Comparison of ENCODE assay signal across 8 mouse cellular contexts in genomic region chr9:59659036-59660026, GRCm38 (mm10). TPM values are rescaled to one million over a fixed set of nuclear protein-coding genes. Genes with fewer than 3 reads are reported as not detected.
DNase-seq lines count a peak whose midpoint lies in the region; ATAC-seq and TF ChIP-seq lines count a peak whose summit lies in the region.

No protein-coding gene starts in this region.

- peak; percentile 97 for DNase-seq in 3T3-L1 (ENCODE audit: low read depth, low spot score)
- peak; percentile 87 for DNase-seq in adrenal gland, postnatal 10 days
- peak; percentile 98 for DNase-seq in heart, adult 11 months
- peak; percentile 71 for DNase-seq in kidney, adult 11 months
- peak; percentile 90 for DNase-seq in limb, embryonic 14.5 days (ENCODE audit: low spot score)
- peak; percentile 72 for DNase-seq in spleen, adult 2 months (ENCODE audit: low read depth in 1 of 2, low spot score in 2 of 2)

- peak overlapping the region; percentile 85 for H3K4me2 ChIP-seq in embryonic facial prominence, embryonic 12.5 days (replicated peaks)
- peak overlapping the region; percentile 84 for H3K4me2 ChIP-seq in limb, embryonic 14.5 days (replicated peaks; ENCODE audit: low read depth, low read length, severe bottlenecking)
- H3K4me2 ChIP-seq in midbrain, embryonic 16.5 days (ENCODE audit: low read length) = peak overlapping the region; percentile 82

- peak overlapping the region; percentile 7; the same call in 1 of the 2 replicates for H3K9ac ChIP-seq in embryonic facial prominence, embryonic 12.5 days
- H3K9ac ChIP-seq in limb, embryonic 14.5 days (ENCODE audit: low read depth, low read length, severe bottlenecking) = no peak overlapping the region
- peak overlapping the region; percentile 21 for H3K9ac ChIP-seq in midbrain, embryonic 16.5 days (ENCODE audit: low read depth, low read length)

- no peak for ATAC-seq in embryonic facial prominence, embryonic 12.5 days (ENCODE audit: insufficient number of reproducible peaks, insufficient read depth, low FRiP score, low TSS enrichment)
- 0 out of 2 replicates have a peak, but pooled peaks have one; percentile 20 for ATAC-seq in limb, embryonic 14.5 days (ENCODE audit: low FRiP score, low read depth)
- ATAC-seq in midbrain, embryonic 16.5 days = no peak

- peak overlapping the region; percentile 75; the same call in 1 of the 2 replicates for H3K4me3 ChIP-seq in embryonic facial prominence, embryonic 12.5 days
- H3K4me3 ChIP-seq in limb, embryonic 14.5 days (replicated peaks; ENCODE audit: low read length) = peak overlapping the region; percentile 62
- H3K4me3 ChIP-seq in midbrain, embryonic 16.5 days (ENCODE audit: low read depth, low read length) = peak overlapping the region; percentile 72; the same call in 1 of the 2 replicates
- H3K4me3 ChIP-seq in spleen, adult 2 months (ENCODE audit: extremely low read depth, insufficient read depth, insufficient read length) = no peak overlapping the region; the same call in 1 of the 2 replicates

- H3K27me3 ChIP-seq in embryonic facial prominence, embryonic 12.5 days = no peaks in the 10 kb centered on the region
- H3K27me3 ChIP-seq in limb, embryonic 14.5 days (ENCODE audit: control insufficient read depth, insufficient read depth, low read length) = no peaks in the 10 kb centered on the region
- H3K27me3 ChIP-seq in midbrain, embryonic 16.5 days (ENCODE audit: control insufficient read depth, insufficient read depth, low read depth, low read length) = no peaks in the 10 kb centered on the region
- no peaks in the 10 kb centered on the region for H3K27me3 ChIP-seq in spleen, adult 2 months (ENCODE audit: control insufficient read depth, insufficient read depth, low read length)

- WGBS in embryonic facial prominence, embryonic 12.5 days = 24% methylated on average over 14 of the region's 14 CpGs
- WGBS in limb, embryonic 14.5 days = 11% methylated on average over 14 of the region's 14 CpGs
- WGBS in midbrain, embryonic 16.5 days = 22% methylated on average over 14 of the region's 14 CpGs
- WGBS in spleen, adult 2 months = 29% methylated on average over 14 of the region's 14 CpGs

- TF ChIP-seq POLR2A in limb, embryonic 14.5 days (IDR thresholded peaks at IDR 0.05; ENCODE audit: borderline replicate concordance, extremely low read depth, insufficient read depth, insufficient read length) = no peak
- TF ChIP-seq POLR2A in spleen, adult 2 months (IDR thresholded peaks at IDR 0.05; ENCODE audit: low read depth, low read length) = no peak

- H3K27ac ChIP-seq in embryonic facial prominence, embryonic 12.5 days = peak overlapping the region; percentile 50; the same call in 1 of the 2 replicates
- peak overlapping the region; percentile 10; the same call in 1 of the 2 replicates for H3K27ac ChIP-seq in limb, embryonic 14.5 days (replicated peaks; ENCODE audit: low read depth, low read length)
- H3K27ac ChIP-seq in midbrain, embryonic 16.5 days (ENCODE audit: low read length) = peak overlapping the region; percentile 41; the same call in 1 of the 2 replicates
- no peak overlapping the region for H3K27ac ChIP-seq in spleen, adult 2 months (ENCODE audit: insufficient read depth, low read length)

- peaks cover 42% of the 10 kb centered on the region for H3K4me1 ChIP-seq in embryonic facial prominence, embryonic 12.5 days
- H3K4me1 ChIP-seq in limb, embryonic 14.5 days (ENCODE audit: control insufficient read depth, insufficient read depth, low read length) = peaks cover 35% of the 10 kb centered on the region
- H3K4me1 ChIP-seq in midbrain, embryonic 16.5 days (ENCODE audit: control insufficient read depth, insufficient read depth, low read length) = peaks cover 49% of the 10 kb centered on the region
- H3K4me1 ChIP-seq in spleen, adult 2 months (ENCODE audit: control insufficient read depth, insufficient read depth, insufficient read length) = peaks cover 15% of the 10 kb centered on the region; the same call in 1 of the 2 replicates

- peak; percentile 55; the same call in 1 of the 2 replicates for TF ChIP-seq CTCF in spleen, adult 2 months (IDR thresholded peaks at IDR 0.05; ENCODE audit: extremely low read depth, insufficient read depth, insufficient read length, insufficient replicate concordance)

- H3K36me3 ChIP-seq in embryonic facial prominence, embryonic 12.5 days = peaks cover 33% of the 10 kb centered on the region
- peaks cover 37% of the 10 kb centered on the region for H3K36me3 ChIP-seq in limb, embryonic 14.5 days (ENCODE audit: control insufficient read depth, insufficient read depth, low read length)
- H3K36me3 ChIP-seq in midbrain, embryonic 16.5 days (ENCODE audit: control insufficient read depth, insufficient read depth, low read length) = peaks cover 10% of the 10 kb centered on the region; the same call in 1 of the 2 replicates
- no peaks in the 10 kb centered on the region for H3K36me3 ChIP-seq in spleen, adult 2 months (ENCODE audit: control insufficient read depth, insufficient read depth, low read length)

- H3K9me3 ChIP-seq in embryonic facial prominence, embryonic 12.5 days = no peaks in the 10 kb centered on the region
- H3K9me3 ChIP-seq in limb, embryonic 14.5 days (ENCODE audit: control insufficient read depth, low read length) = no peaks in the 10 kb centered on the region
- H3K9me3 ChIP-seq in midbrain, embryonic 16.5 days (replicated peaks; ENCODE audit: control insufficient read depth, low read length, poor library complexity, severe bottlenecking) = no peaks in the 10 kb centered on the region

RNA-seq across cellular contexts. Expression of gene Pkm, which starts 3.2 kb away (rescaled TPM):
- total RNA-seq in adrenal gland, postnatal 10 days (2021) = 100 to 1,000 TPM; 585 to 668 TPM
- polyA plus RNA-seq in embryonic facial prominence, embryonic 12.5 days (2016; fragmentation: Nextera tagmentation; extraction: Ambion mirVana) = 1,462 TPM in 2 replicates
- polyA plus RNA-seq in limb, embryonic 14.5 days (2012; rRNA removed) = 826 and 988 TPM in 2 replicates
- polyA plus RNA-seq in limb, embryonic 14.5 days (2014; fragmentation: Nextera tagmentation; extraction: Ambion mirVana) = 1,025 and 1,058 TPM in 2 replicates
- 962 and 996 TPM in 2 replicates for polyA plus RNA-seq in midbrain, embryonic 16.5 days (2015; fragmentation: Nextera tagmentation; extraction: Ambion mirVana)
- polyA plus RNA-seq in spleen, adult 2 months (2012; rRNA removed) = 408 and 499 TPM in 2 replicates

RNA-seq across cellular contexts. Expression of gene Gramd2, which starts 20.6 kb away (rescaled TPM):
- total RNA-seq in adrenal gland, postnatal 10 days (2021) = under 1 TPM; 0.42 to 0.45 TPM
- 0.65 and 0.69 TPM in 2 replicates for polyA plus RNA-seq in embryonic facial prominence, embryonic 12.5 days (2016; fragmentation: Nextera tagmentation; extraction: Ambion mirVana)
- 10.5 and 11.7 TPM in 2 replicates for polyA plus RNA-seq in limb, embryonic 14.5 days (2012; rRNA removed)
- 1.6 and 3.1 TPM in 2 replicates for polyA plus RNA-seq in limb, embryonic 14.5 days (2014; fragmentation: Nextera tagmentation; extraction: Ambion mirVana)
- 5.1 and 6.1 TPM in 2 replicates for polyA plus RNA-seq in midbrain, embryonic 16.5 days (2015; fragmentation: Nextera tagmentation; extraction: Ambion mirVana)
- 1.1 TPM in 2 replicates for polyA plus RNA-seq in spleen, adult 2 months (2012; rRNA removed)

RNA-seq across cellular contexts. Expression of gene Parp6, which starts 42.2 kb away (rescaled TPM):
- total RNA-seq in adrenal gland, postnatal 10 days (2021) = 10 to 100 TPM; 26.2 to 35.7 TPM
- 46.0 and 46.3 TPM in 2 replicates for polyA plus RNA-seq in embryonic facial prominence, embryonic 12.5 days (2016; fragmentation: Nextera tagmentation; extraction: Ambion mirVana)
- polyA plus RNA-seq in limb, embryonic 14.5 days (2012; rRNA removed) = 55.2 and 57.0 TPM in 2 replicates
- polyA plus RNA-seq in limb, embryonic 14.5 days (2014; fragmentation: Nextera tagmentation; extraction: Ambion mirVana) = 20.3 and 31.1 TPM in 2 replicates
- polyA plus RNA-seq in midbrain, embryonic 16.5 days (2015; fragmentation: Nextera tagmentation; extraction: Ambion mirVana) = 214 and 222 TPM in 2 replicates
- 15.6 and 16.3 TPM in 2 replicates for polyA plus RNA-seq in spleen, adult 2 months (2012; rRNA removed)
